Mouse (Mus musculus): Measurements from ENCODE around the gene Aknad1. TPM values are rescaled to one million over a fixed set of nuclear protein-coding genes. Genes with fewer than 3 reads are reported as not detected.

The Aknad1 gene
- polyA plus RNA-seq, 1 experiment from 2014 or later = not detected

DNA sequence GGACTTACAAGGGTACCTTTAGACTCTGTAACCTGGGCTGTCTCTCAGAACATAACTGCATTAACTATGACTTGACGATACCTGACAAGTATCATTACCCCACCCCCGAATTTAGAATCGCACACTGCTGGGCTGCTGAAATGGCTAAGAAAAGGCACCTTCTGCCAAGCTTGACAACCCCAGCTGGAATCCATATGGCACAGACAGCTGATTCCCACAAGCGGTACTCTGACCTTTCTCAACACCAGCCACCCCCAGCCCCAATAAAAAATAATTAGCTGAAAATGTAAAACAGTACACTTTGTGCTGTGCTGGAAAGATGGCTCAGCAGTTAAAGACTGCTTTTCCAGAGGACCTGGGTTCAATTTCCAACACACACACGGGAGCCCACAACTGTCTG, 49.8 kb downstream of the Aknad1 start:
- Histone ChIP-seq H3K4me1 (ENCODE audit: control insufficient read depth, insufficient read depth, low read length) (no peaks in the 10 kb centered on the region), H3K4me2 (ENCODE audit: low read depth, low read length) (no peak overlapping the region), H3K4me3 (ENCODE audit: low read depth, low read length) (no peak overlapping the region), H3K9ac (replicated peaks; ENCODE audit: low read depth, low read length) (no peak overlapping the region), H3K36me3 (ENCODE audit: control insufficient read depth, insufficient read depth, low read length) (peaks cover 3% of the 10 kb centered on the region; the same call in 1 of the 2 replicates), H3K9me3 (ENCODE audit: control insufficient read depth, low read length) (no peaks in the 10 kb centered on the region), H3K27ac (ENCODE audit: low read depth, low read length) (no peak overlapping the region), H3K27me3 (ENCODE audit: control insufficient read depth, insufficient read depth, low read length) (no peaks in the 10 kb centered on the region)
- 65% methylated on average over 5 of the region's 5 CpGs for WGBS
- ATAC-seq (ENCODE audit: low read depth) = no peak

DNA sequence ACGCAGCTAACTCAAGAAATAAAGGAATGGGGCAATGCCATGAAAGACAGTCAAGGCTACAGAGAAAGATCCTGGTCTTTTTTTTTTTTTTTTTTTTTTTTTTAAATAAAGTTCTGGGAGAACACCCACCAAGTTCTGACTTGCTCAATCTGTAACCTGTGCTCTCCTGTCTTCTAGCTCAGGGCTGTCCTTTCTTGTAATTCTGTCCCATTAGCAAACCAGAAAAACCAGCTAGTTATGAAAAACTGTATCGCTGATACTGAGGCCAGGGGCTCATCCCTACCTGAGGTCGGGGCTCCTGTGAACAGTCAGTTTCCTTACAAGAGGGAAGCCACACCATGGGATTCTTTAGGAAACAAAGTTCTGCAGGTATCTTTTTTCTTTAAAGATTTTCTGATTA, 51.0 kb downstream of the Aknad1 start:
- ATAC-seq (ENCODE audit: low read depth) = no peak
- no peaks in the 10 kb centered on the region for H3K27me3 ChIP-seq (ENCODE audit: control insufficient read depth, insufficient read depth, low read length)
- 90% methylated on average over 3 of the region's 3 CpGs for WGBS
- peaks cover 3% of the 10 kb centered on the region; the same call in 1 of the 2 replicates for H3K36me3 ChIP-seq (ENCODE audit: control insufficient read depth, insufficient read depth, low read length)
- H3K9ac ChIP-seq (replicated peaks; ENCODE audit: low read depth, low read length) = no peak overlapping the region
- no peak overlapping the region for H3K27ac ChIP-seq (ENCODE audit: low read depth, low read length)
- no peak overlapping the region for H3K4me3 ChIP-seq (ENCODE audit: low read depth, low read length)
- no peak overlapping the region for H3K4me2 ChIP-seq (ENCODE audit: low read depth, low read length)
- no peaks in the 10 kb centered on the region for H3K9me3 ChIP-seq (ENCODE audit: control insufficient read depth, low read length)
- H3K4me1 ChIP-seq (ENCODE audit: control insufficient read depth, insufficient read depth, low read length) = no peaks in the 10 kb centered on the region

- H3K9me3 ChIP-seq (ENCODE audit: control insufficient read depth, low read length) = no peaks in the 10 kb centered on the region
- WGBS = 87% methylated on average over 7 of the region's 7 CpGs
Measured at GRCm38 (mm10) chr3:108791054-108791706, 51.7 kb downstream of the Aknad1 start.

DNA sequence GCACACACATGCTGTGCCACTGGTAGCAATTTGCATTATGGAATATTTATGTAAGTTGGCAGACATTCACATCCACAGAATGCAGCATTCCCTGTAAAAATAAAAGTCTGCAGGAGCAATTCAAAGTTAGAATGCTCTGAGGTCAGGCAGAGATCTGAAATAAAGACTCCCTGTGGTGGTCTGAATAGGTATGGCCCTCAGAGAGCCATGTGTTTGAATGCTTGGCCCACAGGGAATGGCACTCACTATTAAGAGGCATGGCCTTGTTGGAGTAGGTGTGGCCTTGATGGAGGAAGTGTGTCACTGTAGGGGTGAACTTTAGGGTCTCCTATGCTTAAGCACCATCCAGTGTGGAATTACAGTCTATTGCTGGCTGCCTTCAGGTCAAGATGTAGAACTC, 53.0 kb downstream of the Aknad1 start:
- no peak overlapping the region for H3K4me3 ChIP-seq (ENCODE audit: low read depth, low read length)
- no peak overlapping the region for H3K4me2 ChIP-seq (ENCODE audit: low read depth, low read length)

More at GRCm38 (mm10) chr3:108791054-108791706, 51.7 kb downstream of the Aknad1 start:
- Histone ChIP-seq H3K27ac (ENCODE audit: low read depth, low read length) (no peak overlapping the region), H3K4me2 (ENCODE audit: low read depth, low read length) (no peak overlapping the region), H3K27me3 (ENCODE audit: control insufficient read depth, insufficient read depth, low read length) (no peaks in the 10 kb centered on the region), H3K9ac (replicated peaks; ENCODE audit: low read depth, low read length) (no peak overlapping the region), H3K4me3 (ENCODE audit: low read depth, low read length) (no peak overlapping the region), H3K36me3 (ENCODE audit: control insufficient read depth, insufficient read depth, low read length) (peaks cover 3% of the 10 kb centered on the region; the same call in 1 of the 2 replicates), H3K4me1 (ENCODE audit: control insufficient read depth, insufficient read depth, low read length) (no peaks in the 10 kb centered on the region)
- ATAC-seq (ENCODE audit: low read depth) = no peak

DNA sequence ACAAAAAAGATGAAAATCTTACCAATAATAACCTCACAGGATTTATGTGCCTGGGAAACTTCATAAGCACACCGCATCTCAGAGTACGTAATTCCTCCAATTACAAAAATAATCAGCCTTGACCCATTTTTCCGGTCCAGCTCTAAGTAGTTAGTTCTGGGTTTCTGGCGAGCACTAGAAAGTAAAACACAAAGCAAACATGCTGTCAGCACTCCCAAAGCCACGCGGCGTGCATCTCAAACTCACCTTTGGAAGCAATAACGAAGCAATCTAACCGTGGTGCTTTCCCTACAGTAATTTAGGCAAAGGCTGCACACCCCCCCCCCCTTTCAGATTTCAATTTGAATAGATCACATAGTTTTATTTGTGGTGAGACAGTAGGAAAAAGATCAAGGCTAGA, 55.3 kb downstream of the Aknad1 start:
- no peak for ATAC-seq (ENCODE audit: low read depth)
- H3K4me2 ChIP-seq (ENCODE audit: low read depth, low read length) = no peak overlapping the region

More for the DNA sequence above, 53.0 kb downstream of the Aknad1 start:
- no peak for ATAC-seq (ENCODE audit: low read depth)
- no peaks in the 10 kb centered on the region for H3K4me1 ChIP-seq (ENCODE audit: control insufficient read depth, insufficient read depth, low read length)
- H3K9me3 ChIP-seq (ENCODE audit: control insufficient read depth, low read length) = no peaks in the 10 kb centered on the region
- no peak overlapping the region for H3K9ac ChIP-seq (replicated peaks; ENCODE audit: low read depth, low read length)
- peaks cover 3% of the 10 kb centered on the region; the same call in 1 of the 2 replicates for H3K36me3 ChIP-seq (ENCODE audit: control insufficient read depth, insufficient read depth, low read length)
- H3K27me3 ChIP-seq (ENCODE audit: control insufficient read depth, insufficient read depth, low read length) = no peaks in the 10 kb centered on the region
- H3K27ac ChIP-seq (ENCODE audit: low read depth, low read length) = no peak overlapping the region

GRCm38 (mm10) chr3:108795554-108796299, 56.3 kb downstream of the Aknad1 start:
- no peak for ATAC-seq (ENCODE audit: low read depth)
- H3K36me3 ChIP-seq (ENCODE audit: control insufficient read depth, insufficient read depth, low read length) = peaks cover 7% of the 10 kb centered on the region
- H3K4me2 ChIP-seq (ENCODE audit: low read depth, low read length) = no peak overlapping the region
- H3K9ac ChIP-seq (replicated peaks; ENCODE audit: low read depth, low read length) = no peak overlapping the region
- no peak overlapping the region for H3K4me3 ChIP-seq (ENCODE audit: low read depth, low read length)
- WGBS = 87% methylated on average over 7 of the region's 7 CpGs
- no peaks in the 10 kb centered on the region for H3K4me1 ChIP-seq (ENCODE audit: control insufficient read depth, insufficient read depth, low read length)
- no peak overlapping the region for H3K27ac ChIP-seq (ENCODE audit: low read depth, low read length)
- no peaks in the 10 kb centered on the region for H3K9me3 ChIP-seq (ENCODE audit: control insufficient read depth, low read length)
- H3K27me3 ChIP-seq (ENCODE audit: control insufficient read depth, insufficient read depth, low read length) = no peaks in the 10 kb centered on the region

More for the DNA sequence above, 55.3 kb downstream of the Aknad1 start:
- Histone ChIP-seq H3K4me1 (ENCODE audit: control insufficient read depth, insufficient read depth, low read length) (no peaks in the 10 kb centered on the region), H3K27me3 (ENCODE audit: control insufficient read depth, insufficient read depth, low read length) (no peaks in the 10 kb centered on the region), H3K9me3 (ENCODE audit: control insufficient read depth, low read length) (no peaks in the 10 kb centered on the region), H3K4me3 (ENCODE audit: low read depth, low read length) (no peak overlapping the region), H3K9ac (replicated peaks; ENCODE audit: low read depth, low read length) (no peak overlapping the region), H3K36me3 (ENCODE audit: control insufficient read depth, insufficient read depth, low read length) (peaks cover 6% of the 10 kb centered on the region), H3K27ac (ENCODE audit: low read depth, low read length) (no peak overlapping the region)
- 88% methylated on average over 9 of the region's 9 CpGs for WGBS

GRCm38 (mm10) chr3:108796386-108796785, 56.9 kb downstream of the Aknad1 start:
- Histone ChIP-seq H3K4me3 (ENCODE audit: low read depth, low read length) (no peak overlapping the region), H3K4me2 (ENCODE audit: low read depth, low read length) (no peak overlapping the region), H3K9me3 (ENCODE audit: control insufficient read depth, low read length) (no peaks in the 10 kb centered on the region), H3K27ac (ENCODE audit: low read depth, low read length) (no peak overlapping the region), H3K36me3 (ENCODE audit: control insufficient read depth, insufficient read depth, low read length) (peaks cover 7% of the 10 kb centered on the region), H3K9ac (replicated peaks; ENCODE audit: low read depth, low read length) (no peak overlapping the region), H3K4me1 (ENCODE audit: control insufficient read depth, insufficient read depth, low read length) (no peaks in the 10 kb centered on the region), H3K27me3 (ENCODE audit: control insufficient read depth, insufficient read depth, low read length) (no peaks in the 10 kb centered on the region)
- WGBS = 96% methylated on average over 4 of the region's 4 CpGs
- no peak for ATAC-seq (ENCODE audit: low read depth)

- Histone ChIP-seq H3K4me1 (ENCODE audit: control insufficient read depth, insufficient read depth, low read length) (no peaks in the 10 kb centered on the region), H3K9me3 (ENCODE audit: control insufficient read depth, low read length) (no peaks in the 10 kb centered on the region), H3K27ac (ENCODE audit: low read depth, low read length) (no peak overlapping the region), H3K27me3 (ENCODE audit: control insufficient read depth, insufficient read depth, low read length) (no peaks in the 10 kb centered on the region), H3K4me2 (ENCODE audit: low read depth, low read length) (no peak overlapping the region), H3K4me3 (ENCODE audit: low read depth, low read length) (no peak overlapping the region), H3K9ac (replicated peaks; ENCODE audit: low read depth, low read length) (no peak overlapping the region), H3K36me3 (ENCODE audit: control insufficient read depth, insufficient read depth, low read length) (peaks cover 7% of the 10 kb centered on the region)
- 92% methylated on average over 6 of the region's 6 CpGs for WGBS
- ATAC-seq (ENCODE audit: low read depth) = no peak
Measured at GRCm38 (mm10) chr3:108797723-108798122, 58.3 kb downstream of the Aknad1 start.

- Histone ChIP-seq H3K4me1 (ENCODE audit: control insufficient read depth, insufficient read depth, low read length) (no peaks in the 10 kb centered on the region), H3K36me3 (ENCODE audit: control insufficient read depth, insufficient read depth, low read length) (peaks cover 7% of the 10 kb centered on the region)
Measured at GRCm38 (mm10) chr3:108798375-108798774, 58.9 kb downstream of the Aknad1 start.

More at GRCm38 (mm10) chr3:108798375-108798774, 58.9 kb downstream of the Aknad1 start:
- Histone ChIP-seq H3K4me3 (ENCODE audit: low read depth, low read length) (no peak overlapping the region), H3K27ac (ENCODE audit: low read depth, low read length) (no peak overlapping the region), H3K4me2 (ENCODE audit: low read depth, low read length) (no peak overlapping the region), H3K27me3 (ENCODE audit: control insufficient read depth, insufficient read depth, low read length) (no peaks in the 10 kb centered on the region), H3K9ac (replicated peaks; ENCODE audit: low read depth, low read length) (no peak overlapping the region), H3K9me3 (ENCODE audit: control insufficient read depth, low read length) (no peaks in the 10 kb centered on the region)
- 84% methylated on average over 2 of the region's 2 CpGs for WGBS
- ATAC-seq (ENCODE audit: low read depth) = no peak
